Mouse (Mus musculus): ENCODE data around the gene Ccdc63. TPM values are rescaled to one million over a fixed set of nuclear protein-coding genes. Genes with fewer than 3 reads are reported as not detected.

Gene Ccdc63
- polyA plus RNA-seq, 1 experiment from 2014 or later, result not detected

- no peak for ATAC-seq (ENCODE audit: insufficient number of reproducible peaks, insufficient read depth, low FRiP score, low read depth)
- H3K9me3 ChIP-seq (ENCODE audit: control insufficient read depth, low read depth, low read length), result no peaks in the 10 kb centered on the region
- no peaks in the 10 kb centered on the region for H3K36me3 ChIP-seq (ENCODE audit: control insufficient read depth, insufficient read depth, low read length)
- H3K4me2 ChIP-seq (replicated peaks; ENCODE audit: low read depth, low read length), result no peak overlapping the region
- no peaks in the 10 kb centered on the region for H3K27me3 ChIP-seq (ENCODE audit: control insufficient read depth, insufficient read depth, low read length)
- 73% methylated on average over 3 of the region's 3 CpGs for WGBS
- H3K9ac ChIP-seq (replicated peaks; ENCODE audit: low read depth, low read length), result no peak overlapping the region
- H3K27ac ChIP-seq (ENCODE audit: low read length), result no peak overlapping the region
- no peak overlapping the region for H3K4me3 ChIP-seq (ENCODE audit: low read depth, low read length)
- 0 out of 2 replicates have a peak, but pooled peaks cover 5% of the 10 kb centered on the region for H3K4me1 ChIP-seq (ENCODE audit: control insufficient read depth, insufficient read depth, low read length)
Observed at GRCm38 (mm10) chr5:122135290-122135882, 5.2 kb downstream of the Ccdc63 start.

DNA sequence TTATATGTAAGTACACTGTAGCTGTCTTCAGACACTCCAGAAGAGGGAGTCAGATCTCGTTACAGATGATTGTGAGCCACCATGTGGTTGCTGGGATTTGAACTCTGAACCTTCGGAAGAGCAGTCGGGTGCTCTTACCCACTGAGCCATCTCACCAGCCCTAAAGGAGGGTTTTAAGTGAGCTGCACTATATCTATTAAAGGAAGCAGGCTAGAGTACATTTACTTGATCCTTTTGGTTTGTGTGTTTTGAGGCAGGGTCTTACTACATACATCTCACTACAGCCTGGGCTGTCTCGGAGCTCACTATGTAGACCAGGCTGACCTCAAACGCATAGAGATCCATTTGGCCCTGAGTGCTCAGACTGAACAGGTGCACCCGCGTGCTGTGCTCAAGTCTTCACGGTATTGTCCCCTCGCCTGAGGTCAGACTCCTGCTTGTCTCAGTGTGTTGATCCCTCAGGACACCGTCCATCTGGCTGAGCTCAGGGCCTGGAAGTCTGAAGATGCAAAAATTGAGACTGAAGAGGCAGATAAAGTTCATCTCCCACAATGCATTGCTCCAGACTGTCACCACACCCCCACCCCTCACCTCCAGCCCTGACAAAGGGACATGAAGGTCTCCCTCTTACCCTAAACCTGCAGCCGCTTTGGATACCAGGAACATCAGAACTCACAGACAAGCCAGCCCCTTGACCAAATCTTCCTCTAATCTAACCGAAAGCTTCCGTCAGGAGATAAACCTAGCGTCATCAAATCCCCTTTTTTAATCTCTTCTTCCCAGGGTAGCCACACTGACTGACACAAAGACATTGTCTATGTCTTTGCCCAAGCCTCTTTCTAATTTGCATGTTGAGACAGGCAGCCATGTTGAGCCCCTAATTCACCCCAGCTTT, 6.0 kb downstream of the Ccdc63 start:
- Histone ChIP-seq H3K4me3 (ENCODE audit: low read depth, low read length) (no peak overlapping the region), H3K27me3 (ENCODE audit: control insufficient read depth, insufficient read depth, low read length) (no peaks in the 10 kb centered on the region), H3K9me3 (ENCODE audit: control insufficient read depth, low read depth, low read length) (no peaks in the 10 kb centered on the region), H3K4me2 (replicated peaks; ENCODE audit: low read depth, low read length) (no peak overlapping the region), H3K27ac (ENCODE audit: low read length) (no peak overlapping the region), H3K9ac (replicated peaks; ENCODE audit: low read depth, low read length) (no peak overlapping the region), H3K36me3 (ENCODE audit: control insufficient read depth, insufficient read depth, low read length) (no peaks in the 10 kb centered on the region), H3K4me1 (ENCODE audit: control insufficient read depth, insufficient read depth, low read length) (0 out of 2 replicates have a peak, but pooled peaks cover 5% of the 10 kb centered on the region)
- no peak for ATAC-seq (ENCODE audit: insufficient number of reproducible peaks, insufficient read depth, low FRiP score, low read depth)
- 91% methylated on average over 14 of the region's 14 CpGs for WGBS

GRCm38 (mm10) chr5:122133050-122133389, 7.6 kb downstream of the Ccdc63 start:
- no peak for ATAC-seq (ENCODE audit: insufficient number of reproducible peaks, insufficient read depth, low FRiP score, low read depth)
- H3K4me1 ChIP-seq (ENCODE audit: control insufficient read depth, insufficient read depth, low read length), result 0 out of 2 replicates have a peak, but pooled peaks cover 5% of the 10 kb centered on the region
- no peak overlapping the region for H3K4me2 ChIP-seq (replicated peaks; ENCODE audit: low read depth, low read length)
- no peaks in the 10 kb centered on the region for H3K27me3 ChIP-seq (ENCODE audit: control insufficient read depth, insufficient read depth, low read length)
- no peak overlapping the region for H3K4me3 ChIP-seq (ENCODE audit: low read depth, low read length)
- no peaks in the 10 kb centered on the region for H3K36me3 ChIP-seq (ENCODE audit: control insufficient read depth, insufficient read depth, low read length)
- no peak overlapping the region for H3K9ac ChIP-seq (replicated peaks; ENCODE audit: low read depth, low read length)
- no peak overlapping the region for H3K27ac ChIP-seq (ENCODE audit: low read length)
- no peaks in the 10 kb centered on the region for H3K9me3 ChIP-seq (ENCODE audit: control insufficient read depth, low read depth, low read length)
- WGBS, result 89% methylated on average over 9 of the region's 9 CpGs

DNA sequence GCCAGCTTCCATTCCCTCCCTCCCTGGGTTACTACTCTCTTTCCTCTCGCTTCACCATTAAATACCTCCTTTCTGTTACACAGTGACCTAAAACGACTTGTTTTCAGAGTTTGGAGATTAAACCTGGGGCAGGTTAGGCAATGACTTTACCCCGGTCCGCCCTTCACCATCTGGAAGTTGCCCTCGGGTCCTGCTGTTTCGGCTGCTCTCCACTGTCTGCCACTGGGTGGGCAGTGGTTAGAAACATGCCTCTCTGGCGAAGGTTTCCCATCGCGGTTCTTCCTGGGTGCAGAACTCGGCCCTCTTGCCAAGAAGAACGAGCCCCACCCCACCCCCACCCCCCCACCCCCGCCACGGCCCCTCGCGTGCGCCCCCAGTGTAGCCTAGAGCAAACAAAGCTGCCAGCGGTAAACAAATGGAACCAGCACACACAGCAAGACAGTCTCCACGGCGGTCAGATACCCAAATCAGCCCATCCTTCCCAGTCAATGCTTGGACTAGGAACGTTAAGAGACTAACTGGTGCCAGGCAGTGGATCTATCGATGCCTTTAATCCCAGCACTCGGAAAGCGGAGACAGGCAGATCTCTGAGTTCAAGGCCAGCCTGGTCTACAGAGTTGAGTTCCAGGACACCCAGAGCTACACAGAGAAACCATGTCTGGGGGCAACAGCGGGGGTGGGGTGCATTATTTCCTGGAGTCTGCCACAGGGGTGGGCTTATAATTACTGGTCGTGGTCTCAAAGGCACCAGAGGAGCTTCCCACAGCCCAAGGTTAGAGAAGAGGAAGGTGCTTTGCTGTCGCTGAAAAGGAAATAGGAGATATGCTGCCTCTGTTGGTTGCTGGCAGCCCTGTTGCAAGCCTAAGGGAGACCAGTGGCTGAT, 8.2 kb downstream of the Ccdc63 start:
- no peak overlapping the region for H3K27ac ChIP-seq (ENCODE audit: low read length)
- H3K9me3 ChIP-seq (ENCODE audit: control insufficient read depth, low read depth, low read length), result no peaks in the 10 kb centered on the region
- no peaks in the 10 kb centered on the region for H3K36me3 ChIP-seq (ENCODE audit: control insufficient read depth, insufficient read depth, low read length)
- H3K9ac ChIP-seq (replicated peaks; ENCODE audit: low read depth, low read length), result peak overlapping the region; percentile 29; the same call in 1 of the 2 replicates
- 0 out of 2 replicates have a peak, but pooled peaks cover 5% of the 10 kb centered on the region for H3K4me1 ChIP-seq (ENCODE audit: control insufficient read depth, insufficient read depth, low read length)
- H3K27me3 ChIP-seq (ENCODE audit: control insufficient read depth, insufficient read depth, low read length), result no peaks in the 10 kb centered on the region
- ATAC-seq (ENCODE audit: insufficient number of reproducible peaks, insufficient read depth, low FRiP score, low read depth), result no peak
- H3K4me2 ChIP-seq (replicated peaks; ENCODE audit: low read depth, low read length), result peak overlapping the region; percentile 85
- H3K4me3 ChIP-seq (ENCODE audit: low read depth, low read length), result peak overlapping the region; percentile 34
- 18% methylated on average over 26 of the region's 26 CpGs for WGBS

GRCm38 (mm10) chr5:122131076-122132051, 9.3 kb downstream of the Ccdc63 start:
- H3K27me3 ChIP-seq (ENCODE audit: control insufficient read depth, insufficient read depth, low read length), result no peaks in the 10 kb centered on the region
- peak overlapping the region; percentile 34 for H3K4me3 ChIP-seq (ENCODE audit: low read depth, low read length)
- H3K4me2 ChIP-seq (replicated peaks; ENCODE audit: low read depth, low read length), result peak overlapping the region; percentile 85
- 0 out of 2 replicates have a peak, but pooled peaks have one; percentile 67 for ATAC-seq (ENCODE audit: insufficient number of reproducible peaks, insufficient read depth, low FRiP score, low read depth)
- H3K4me1 ChIP-seq (ENCODE audit: control insufficient read depth, insufficient read depth, low read length), result no peaks in the 10 kb centered on the region
- 10% methylated on average over 34 of the region's 34 CpGs for WGBS
- H3K36me3 ChIP-seq (ENCODE audit: control insufficient read depth, insufficient read depth, low read length), result no peaks in the 10 kb centered on the region
- H3K27ac ChIP-seq (ENCODE audit: low read length), result no peak overlapping the region
- no peaks in the 10 kb centered on the region for H3K9me3 ChIP-seq (ENCODE audit: control insufficient read depth, low read depth, low read length)
- H3K9ac ChIP-seq (replicated peaks; ENCODE audit: low read depth, low read length), result peak overlapping the region; percentile 29; the same call in 1 of the 2 replicates

GRCm38 (mm10) chr5:122130341-122130998, 10.2 kb downstream of the Ccdc63 start:
- Histone ChIP-seq H3K9ac (replicated peaks; ENCODE audit: low read depth, low read length) (no peak overlapping the region), H3K4me3 (ENCODE audit: low read depth, low read length) (no peak overlapping the region), H3K4me1 (ENCODE audit: control insufficient read depth, insufficient read depth, low read length) (no peaks in the 10 kb centered on the region), H3K9me3 (ENCODE audit: control insufficient read depth, low read depth, low read length) (no peaks in the 10 kb centered on the region), H3K27ac (ENCODE audit: low read length) (no peak overlapping the region), H3K36me3 (ENCODE audit: control insufficient read depth, insufficient read depth, low read length) (no peaks in the 10 kb centered on the region), H3K27me3 (ENCODE audit: control insufficient read depth, insufficient read depth, low read length) (no peaks in the 10 kb centered on the region), H3K4me2 (replicated peaks; ENCODE audit: low read depth, low read length) (no peak overlapping the region)
- ATAC-seq (ENCODE audit: insufficient number of reproducible peaks, insufficient read depth, low FRiP score, low read depth), result no peak
- WGBS, result 86% methylated on average over 11 of the region's 11 CpGs

DNA sequence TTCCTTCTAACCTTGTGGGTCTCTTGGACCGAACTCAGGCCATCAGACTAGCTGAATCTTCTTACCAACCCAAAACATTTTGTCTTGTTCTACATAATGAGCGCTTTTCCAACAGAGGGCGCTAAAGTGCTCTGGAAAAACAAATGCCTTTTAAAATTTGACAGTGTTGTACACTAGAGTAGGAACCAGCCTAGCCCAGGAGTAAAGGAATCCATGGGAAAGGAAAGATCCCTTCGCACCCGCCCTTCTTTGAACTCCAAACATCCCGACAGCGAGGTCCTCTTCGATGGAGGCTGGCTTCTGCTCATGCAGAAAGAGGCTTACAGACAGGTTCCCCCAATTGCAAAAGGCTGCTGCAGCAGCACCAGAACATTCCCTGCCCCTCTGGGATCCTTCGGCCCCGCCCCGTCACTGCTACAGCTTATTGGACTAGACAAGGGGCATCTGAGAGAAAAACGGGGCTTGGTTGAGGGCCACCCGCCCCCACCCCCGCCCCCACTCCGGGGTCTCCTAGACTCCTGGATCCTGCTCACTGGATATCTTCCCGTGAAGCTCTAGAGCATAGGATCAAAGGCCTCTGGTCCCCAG, 11.5 kb downstream of the Ccdc63 start:
- Histone ChIP-seq H3K27me3 (ENCODE audit: control insufficient read depth, insufficient read depth, low read length) (no peaks in the 10 kb centered on the region), H3K4me3 (ENCODE audit: low read depth, low read length) (no peak overlapping the region), H3K27ac (ENCODE audit: low read length) (no peak overlapping the region), H3K4me1 (ENCODE audit: control insufficient read depth, insufficient read depth, low read length) (no peaks in the 10 kb centered on the region), H3K36me3 (ENCODE audit: control insufficient read depth, insufficient read depth, low read length) (no peaks in the 10 kb centered on the region), H3K9ac (replicated peaks; ENCODE audit: low read depth, low read length) (no peak overlapping the region), H3K9me3 (ENCODE audit: control insufficient read depth, low read depth, low read length) (no peaks in the 10 kb centered on the region), H3K4me2 (replicated peaks; ENCODE audit: low read depth, low read length) (no peak overlapping the region)
- ATAC-seq (ENCODE audit: insufficient number of reproducible peaks, insufficient read depth, low FRiP score, low read depth), result no peak; the same call in 1 of the 2 replicates
- WGBS, result 32% methylated on average over 16 of the region's 16 CpGs

Measured in stomach, embryonic 14.5 days (tissue).